Mouse (Mus musculus): ENCODE results near the gene Slc16a3. TPM values are rescaled to one million over a fixed set of nuclear protein-coding genes. Genes with fewer than 3 reads are reported as not detected.

The Slc16a3 gene
- polyA plus RNA-seq, 1 experiment from 2014 or later, result 21.9 TPM

DNA sequence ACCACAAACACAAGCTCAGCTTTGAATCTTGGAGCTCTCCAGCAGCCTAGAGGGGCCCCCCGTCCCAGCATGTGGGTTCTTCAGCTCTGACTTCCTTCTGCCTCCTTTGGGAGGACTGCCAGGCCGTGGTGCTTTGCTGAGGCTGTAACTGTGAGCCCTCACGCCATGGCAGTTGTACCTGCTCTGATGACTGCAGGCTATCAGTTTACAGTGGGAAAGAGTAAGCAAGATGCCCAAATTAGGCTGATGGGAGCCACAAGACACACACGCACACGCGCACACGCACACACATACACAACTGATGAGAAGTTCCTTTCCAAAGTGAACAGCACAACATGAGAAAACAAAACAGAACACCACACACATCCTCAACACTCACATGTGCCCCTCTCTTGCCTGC lies 14.6 kb downstream of the Slc16a3 start:
- Histone ChIP-seq H3K4me3 (ENCODE audit: low read length) (no peak overlapping the region), H3K9me3 (ENCODE audit: control insufficient read depth, low read length) (no peaks in the 10 kb centered on the region)

DNA sequence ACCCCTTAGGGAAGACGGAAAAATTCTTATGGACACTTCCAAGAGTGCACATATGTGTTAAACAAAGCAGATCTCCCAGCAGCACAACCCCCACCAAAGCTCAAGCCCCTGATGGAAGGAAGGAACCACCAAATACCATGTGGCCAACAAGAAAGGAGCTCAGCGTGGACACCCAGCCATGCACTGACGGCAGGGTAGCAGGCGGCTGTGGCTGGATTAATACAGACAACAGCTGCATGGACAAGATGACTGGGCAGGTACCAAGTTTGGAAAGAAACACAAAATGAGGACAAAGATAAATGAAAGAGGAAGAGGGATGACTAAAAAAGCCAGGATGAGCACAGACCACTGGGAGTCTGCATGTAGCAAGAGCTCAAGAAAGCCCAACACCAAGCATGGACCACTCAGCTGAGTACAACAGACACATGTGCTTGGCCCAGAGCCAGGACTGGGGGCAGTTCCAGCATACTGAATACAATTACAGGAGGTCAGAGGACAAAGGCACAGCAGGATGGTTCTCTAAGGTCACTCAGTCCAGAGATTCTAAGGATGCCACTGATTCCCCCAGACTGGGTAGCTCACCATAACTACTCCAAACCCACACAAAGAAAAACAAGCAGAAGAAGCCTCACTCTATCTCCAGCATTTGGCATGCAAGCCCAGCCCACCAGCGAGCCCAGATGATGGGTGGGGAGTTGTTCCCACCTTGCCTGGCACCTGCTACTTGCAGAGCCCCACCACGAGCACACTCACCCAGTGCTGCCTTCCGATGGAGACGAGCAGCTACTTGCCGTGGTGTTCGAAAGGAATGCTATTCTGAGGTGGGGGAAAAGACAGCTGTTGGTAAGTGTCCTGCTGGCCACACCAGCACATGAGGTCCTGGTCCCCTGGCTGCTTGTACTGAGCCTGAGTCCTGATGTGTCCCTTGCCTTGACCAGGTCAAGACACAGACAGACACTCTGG lies 16.2 kb downstream of the Slc16a3 start:
- Histone ChIP-seq H3K27ac (ENCODE audit: low read depth, low read length) (no peak overlapping the region), H3K9ac (ENCODE audit: low read depth, low read length) (no peak overlapping the region), H3K27me3 (ENCODE audit: control insufficient read depth, insufficient read depth, low read length) (no peaks in the 10 kb centered on the region), H3K36me3 (ENCODE audit: control insufficient read depth, insufficient read depth, low read length) (peaks cover 95% of the 10 kb centered on the region), H3K4me3 (ENCODE audit: low read length) (no peak overlapping the region), H3K9me3 (ENCODE audit: control insufficient read depth, low read length) (no peaks in the 10 kb centered on the region), H3K4me2 (replicated peaks; ENCODE audit: low read depth, low read length) (no peak overlapping the region), H3K4me1 (ENCODE audit: control insufficient read depth, insufficient read depth, low read length) (no peaks in the 10 kb centered on the region)
- no peak for ATAC-seq (ENCODE audit: low FRiP score, low TSS enrichment)
- WGBS, result 87% methylated on average over 10 of the region's 10 CpGs

More for the DNA sequence above, 14.6 kb downstream of the Slc16a3 start:
- Histone ChIP-seq H3K36me3 (ENCODE audit: control insufficient read depth, insufficient read depth, low read length) (peaks cover 93% of the 10 kb centered on the region), H3K9ac (ENCODE audit: low read depth, low read length) (no peak overlapping the region), H3K27ac (ENCODE audit: low read depth, low read length) (no peak overlapping the region), H3K4me1 (ENCODE audit: control insufficient read depth, insufficient read depth, low read length) (no peaks in the 10 kb centered on the region), H3K4me2 (replicated peaks; ENCODE audit: low read depth, low read length) (no peak overlapping the region), H3K27me3 (ENCODE audit: control insufficient read depth, insufficient read depth, low read length) (no peaks in the 10 kb centered on the region)
- no peak for ATAC-seq (ENCODE audit: low FRiP score, low TSS enrichment)
- 81% methylated on average over 7 of the region's 7 CpGs for WGBS

DNA sequence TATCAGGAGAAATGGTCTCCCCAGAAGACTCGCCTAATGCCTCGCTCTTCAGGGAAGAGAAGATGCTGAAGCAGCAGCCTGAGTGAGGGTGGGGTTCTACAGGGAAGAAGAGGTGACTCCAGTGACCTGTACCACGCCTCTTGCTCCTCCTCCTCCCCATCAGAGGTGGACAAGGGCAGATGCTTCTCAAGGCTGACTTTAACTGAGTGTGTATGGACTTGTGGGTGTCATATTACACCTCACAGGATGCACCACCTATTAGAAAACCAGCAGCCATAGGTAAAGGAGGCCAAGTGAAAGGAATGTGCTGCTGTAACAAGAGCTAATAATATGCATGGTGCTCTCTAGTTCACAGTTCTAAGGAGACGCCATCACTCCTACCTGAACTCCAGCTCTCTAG lies 17.3 kb downstream of the Slc16a3 start:
- Histone ChIP-seq H3K4me2 (replicated peaks; ENCODE audit: low read depth, low read length) (no peak overlapping the region), H3K4me1 (ENCODE audit: control insufficient read depth, insufficient read depth, low read length) (no peaks in the 10 kb centered on the region), H3K27ac (ENCODE audit: low read depth, low read length) (no peak overlapping the region), H3K27me3 (ENCODE audit: control insufficient read depth, insufficient read depth, low read length) (no peaks in the 10 kb centered on the region), H3K9ac (ENCODE audit: low read depth, low read length) (no peak overlapping the region), H3K9me3 (ENCODE audit: control insufficient read depth, low read length) (no peaks in the 10 kb centered on the region), H3K4me3 (ENCODE audit: low read length) (no peak overlapping the region), H3K36me3 (ENCODE audit: control insufficient read depth, insufficient read depth, low read length) (peaks cover 100% of the 10 kb centered on the region)
- 0 out of 2 replicates have a peak, but pooled peaks have one; percentile 53 for ATAC-seq (ENCODE audit: low FRiP score, low TSS enrichment)
- WGBS, result 61% methylated on average over 4 of the region's 4 CpGs

DNA sequence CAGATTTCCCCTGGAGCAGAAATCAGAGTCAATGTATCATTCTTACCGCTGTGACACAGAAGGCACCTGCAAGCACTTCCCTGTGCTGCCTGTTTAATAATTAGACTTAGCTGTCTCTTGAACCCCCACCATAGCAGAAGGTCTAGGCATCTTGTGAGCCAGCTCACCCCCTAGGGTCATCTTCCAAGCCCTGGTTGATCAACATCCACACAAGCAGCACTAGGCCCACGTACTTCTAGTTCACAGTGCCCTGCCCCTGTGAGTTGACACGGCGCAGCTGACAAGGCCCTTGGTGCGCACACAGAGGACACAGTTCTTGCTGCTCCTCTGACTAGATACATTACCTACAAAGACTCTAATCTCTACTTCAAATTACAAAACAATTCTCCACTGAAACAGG lies 21.5 kb downstream of the Slc16a3 start:
- ATAC-seq (ENCODE audit: low FRiP score, low TSS enrichment), result no peak
- Histone ChIP-seq H3K36me3 (ENCODE audit: control insufficient read depth, insufficient read depth, low read length) (peaks cover 100% of the 10 kb centered on the region), H3K9ac (ENCODE audit: low read depth, low read length) (no peak overlapping the region), H3K9me3 (ENCODE audit: control insufficient read depth, low read length) (no peaks in the 10 kb centered on the region), H3K4me2 (replicated peaks; ENCODE audit: low read depth, low read length) (no peak overlapping the region), H3K27ac (ENCODE audit: low read depth, low read length) (no peak overlapping the region), H3K27me3 (ENCODE audit: control insufficient read depth, insufficient read depth, low read length) (no peaks in the 10 kb centered on the region), H3K4me1 (ENCODE audit: control insufficient read depth, insufficient read depth, low read length) (no peaks in the 10 kb centered on the region), H3K4me3 (ENCODE audit: low read length) (no peak overlapping the region)
- 93% methylated on average over 5 of the region's 5 CpGs for WGBS

DNA sequence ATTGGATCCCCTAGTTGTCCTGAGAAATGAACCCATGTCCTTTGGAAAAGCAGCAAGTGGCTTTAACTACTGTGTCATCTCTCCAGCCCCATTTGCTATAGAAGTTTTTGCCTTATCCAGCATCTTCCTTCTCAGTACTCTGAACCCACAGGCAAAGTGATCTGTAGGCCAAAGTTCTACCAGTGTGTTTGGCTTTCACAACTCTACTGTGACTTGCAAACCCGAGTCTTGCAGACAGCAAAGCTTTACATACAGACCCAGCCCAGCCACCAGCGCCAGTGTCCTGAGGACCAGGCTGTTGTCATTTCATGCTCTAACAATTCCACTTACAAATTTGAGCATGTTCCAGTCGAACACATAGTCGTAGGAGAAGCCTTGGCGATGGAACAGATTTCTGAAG lies 23.0 kb downstream of the Slc16a3 start:
- no peak for ATAC-seq (ENCODE audit: low FRiP score, low TSS enrichment)
- Histone ChIP-seq H3K27ac (ENCODE audit: low read depth, low read length) (no peak overlapping the region), H3K36me3 (ENCODE audit: control insufficient read depth, insufficient read depth, low read length) (peaks cover 99% of the 10 kb centered on the region), H3K9me3 (ENCODE audit: control insufficient read depth, low read length) (no peaks in the 10 kb centered on the region), H3K27me3 (ENCODE audit: control insufficient read depth, insufficient read depth, low read length) (no peaks in the 10 kb centered on the region), H3K4me2 (replicated peaks; ENCODE audit: low read depth, low read length) (no peak overlapping the region), H3K9ac (ENCODE audit: low read depth, low read length) (no peak overlapping the region), H3K4me3 (ENCODE audit: low read length) (no peak overlapping the region), H3K4me1 (ENCODE audit: control insufficient read depth, insufficient read depth, low read length) (no peaks in the 10 kb centered on the region)
- 93% methylated on average over 5 of the region's 5 CpGs for WGBS

DNA sequence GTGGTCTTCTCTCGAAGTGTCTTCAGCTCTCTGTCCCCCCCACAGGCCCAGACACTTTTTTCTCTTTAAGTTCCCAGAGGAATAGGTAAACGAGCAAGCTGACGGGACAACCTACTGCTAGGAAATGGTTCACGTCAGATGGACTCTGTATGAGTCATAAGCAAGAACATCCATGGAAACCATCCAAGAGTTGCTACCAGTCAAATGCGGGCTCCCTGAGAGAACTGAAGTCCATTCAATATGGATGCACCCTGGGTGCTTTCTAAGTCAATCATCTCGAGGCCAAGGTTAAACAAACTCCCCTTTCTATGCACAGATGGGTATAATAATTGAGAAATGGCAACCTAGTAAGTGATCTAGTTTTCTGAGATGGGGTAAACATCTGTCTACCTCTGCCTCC lies 25.0 kb downstream of the Slc16a3 start:
- H3K27ac ChIP-seq (ENCODE audit: low read depth, low read length), result no peak overlapping the region
- ATAC-seq (ENCODE audit: low FRiP score, low TSS enrichment), result no peak
- no peak overlapping the region for H3K4me3 ChIP-seq (ENCODE audit: low read length)
- no peaks in the 10 kb centered on the region for H3K4me1 ChIP-seq (ENCODE audit: control insufficient read depth, insufficient read depth, low read length)
- H3K9me3 ChIP-seq (ENCODE audit: control insufficient read depth, low read length), result no peaks in the 10 kb centered on the region
- 82% methylated on average over 6 of the region's 6 CpGs for WGBS
- no peak overlapping the region for H3K4me2 ChIP-seq (replicated peaks; ENCODE audit: low read depth, low read length)
- no peaks in the 10 kb centered on the region for H3K27me3 ChIP-seq (ENCODE audit: control insufficient read depth, insufficient read depth, low read length)
- no peak overlapping the region for H3K9ac ChIP-seq (ENCODE audit: low read depth, low read length)
- peaks cover 99% of the 10 kb centered on the region for H3K36me3 ChIP-seq (ENCODE audit: control insufficient read depth, insufficient read depth, low read length)

DNA sequence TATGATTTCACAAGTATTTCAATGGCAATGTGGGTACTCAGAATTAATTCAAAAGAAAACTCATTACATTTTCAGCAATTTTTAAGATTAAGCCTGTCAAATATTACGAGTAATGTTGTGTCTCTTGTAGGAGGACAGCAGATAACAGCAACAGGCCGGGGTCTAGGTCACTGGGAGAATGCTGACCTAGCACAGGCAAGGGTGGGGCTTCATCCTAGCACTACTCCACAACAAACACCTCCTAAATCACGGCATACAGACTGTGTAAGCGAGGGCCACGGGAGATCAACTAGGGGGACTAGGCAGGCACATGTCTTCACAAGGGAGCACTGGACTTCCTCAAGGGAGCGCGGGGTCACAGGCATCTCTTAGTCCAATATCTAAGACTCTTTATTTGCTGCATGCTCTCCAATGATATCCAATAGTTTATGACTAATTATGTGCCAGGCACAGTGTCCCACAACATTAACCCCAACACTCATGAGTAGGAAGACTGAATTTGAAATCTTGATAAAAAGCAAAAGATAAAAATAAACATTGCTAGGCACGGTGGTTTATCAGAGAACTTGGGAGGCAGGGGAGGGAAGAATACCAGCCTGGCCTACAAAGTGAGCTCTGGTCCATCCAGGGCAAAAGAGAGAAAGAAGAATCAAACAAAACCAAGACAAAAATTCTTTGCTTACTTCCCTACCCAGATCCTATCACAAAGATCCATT lies 31.6 kb downstream of the Slc16a3 start:
- ATAC-seq (ENCODE audit: low FRiP score, low TSS enrichment), result no peak
- H3K36me3 ChIP-seq (ENCODE audit: control insufficient read depth, insufficient read depth, low read length), result peaks cover 93% of the 10 kb centered on the region
- H3K27ac ChIP-seq (ENCODE audit: low read depth, low read length), result no peak overlapping the region
- no peaks in the 10 kb centered on the region for H3K27me3 ChIP-seq (ENCODE audit: control insufficient read depth, insufficient read depth, low read length)
- no peaks in the 10 kb centered on the region for H3K4me1 ChIP-seq (ENCODE audit: control insufficient read depth, insufficient read depth, low read length)
- H3K4me3 ChIP-seq (ENCODE audit: low read length), result no peak overlapping the region
- H3K9ac ChIP-seq (ENCODE audit: low read depth, low read length), result no peak overlapping the region
- WGBS, result 81% methylated on average over 8 of the region's 8 CpGs
- H3K4me2 ChIP-seq (replicated peaks; ENCODE audit: low read depth, low read length), result no peak overlapping the region
- no peaks in the 10 kb centered on the region for H3K9me3 ChIP-seq (ENCODE audit: control insufficient read depth, low read length)

DNA sequence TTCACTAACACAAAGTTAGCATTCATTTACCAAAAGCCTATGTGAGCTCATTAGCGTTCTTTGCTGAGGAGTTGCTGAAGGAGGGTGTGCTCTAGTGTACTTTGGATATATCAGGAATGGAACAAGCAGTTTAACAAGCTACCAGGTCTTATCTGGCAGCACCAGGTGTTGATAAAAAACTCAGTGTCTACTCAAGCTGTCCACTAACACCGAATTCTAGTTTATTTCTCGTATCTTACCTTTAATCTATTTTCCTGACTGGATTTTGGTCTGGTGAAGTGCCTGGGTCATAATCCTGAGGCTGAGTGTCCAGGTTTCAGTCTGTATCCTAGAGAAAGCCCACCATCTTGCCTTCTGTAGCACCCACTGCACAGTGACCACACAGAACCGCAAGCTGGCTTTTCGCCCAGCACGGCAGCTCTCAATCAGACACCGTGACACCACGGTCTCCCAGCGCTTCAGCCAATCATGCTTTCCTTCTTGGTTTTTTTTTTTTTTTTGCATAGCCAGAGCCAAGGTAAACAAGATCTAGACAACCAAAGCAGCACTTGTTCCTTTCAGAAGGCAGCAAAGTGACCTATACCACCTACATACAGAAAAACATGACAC lies 32.3 kb downstream of the Slc16a3 start:
- WGBS, result 80% methylated on average over 9 of the region's 9 CpGs
- Histone ChIP-seq H3K36me3 (ENCODE audit: control insufficient read depth, insufficient read depth, low read length) (peaks cover 88% of the 10 kb centered on the region), H3K27me3 (ENCODE audit: control insufficient read depth, insufficient read depth, low read length) (no peaks in the 10 kb centered on the region), H3K4me2 (replicated peaks; ENCODE audit: low read depth, low read length) (no peak overlapping the region), H3K9ac (ENCODE audit: low read depth, low read length) (no peak overlapping the region), H3K4me1 (ENCODE audit: control insufficient read depth, insufficient read depth, low read length) (no peaks in the 10 kb centered on the region), H3K27ac (ENCODE audit: low read depth, low read length) (no peak overlapping the region), H3K9me3 (ENCODE audit: control insufficient read depth, low read length) (no peaks in the 10 kb centered on the region), H3K4me3 (ENCODE audit: low read length) (no peak overlapping the region)
- no peak; the same call in 1 of the 2 replicates for ATAC-seq (ENCODE audit: low FRiP score, low TSS enrichment)
